Mouse (Mus musculus): ENCODE results near the gene Ctsll3. TPM values are rescaled to one million over a fixed set of nuclear protein-coding genes. Genes with fewer than 3 reads are reported as not detected.

The Ctsll3 gene
- polyA plus RNA-seq, 1 experiment from 2014 or later, result not detected

Other genes starting within 250 kb of the Ctsll3 start
- 15.1 and 17.9 TPM in 2 replicates for gene Dapk1, start 200.9 kb downstream of the Ctsll3 start, polyA plus RNA-seq (2014; fragmentation: Nextera tagmentation; extraction: Ambion mirVana)
- not detected in 2 replicates for gene BC051665, start 16.5 kb downstream of the Ctsll3 start, polyA plus RNA-seq (2014; fragmentation: Nextera tagmentation; extraction: Ambion mirVana)
- gene 4930486L24Rik, start 61.6 kb upstream of the Ctsll3 start, polyA plus RNA-seq (2014; fragmentation: Nextera tagmentation; extraction: Ambion mirVana), result not detected in 2 replicates
- 0.17 and 0.26 TPM in 2 replicates for gene Gm49392, start 94.0 kb upstream of the Ctsll3 start, polyA plus RNA-seq (2014; fragmentation: Nextera tagmentation; extraction: Ambion mirVana)
- 2.1 and 2.3 TPM in 2 replicates for gene Ctla2b, start 94.6 kb upstream of the Ctsll3 start, polyA plus RNA-seq (2014; fragmentation: Nextera tagmentation; extraction: Ambion mirVana)
- gene Tpbpb, start 102.0 kb upstream of the Ctsll3 start, polyA plus RNA-seq (2014; fragmentation: Nextera tagmentation; extraction: Ambion mirVana), result not detected in 2 replicates
- not detected in 2 replicates for gene Gm49393, start 132.7 kb upstream of the Ctsll3 start, polyA plus RNA-seq (2014; fragmentation: Nextera tagmentation; extraction: Ambion mirVana)
- gene Gm49391, start 133.7 kb upstream of the Ctsll3 start, polyA plus RNA-seq (2014; fragmentation: Nextera tagmentation; extraction: Ambion mirVana), result 1.2 and 2.1 TPM in 2 replicates
- 14.1 and 15.5 TPM in 2 replicates for gene Ctla2a, start 133.8 kb upstream of the Ctsll3 start, polyA plus RNA-seq (2014; fragmentation: Nextera tagmentation; extraction: Ambion mirVana)
- gene Tpbpa, start 139.1 kb upstream of the Ctsll3 start, polyA plus RNA-seq (2014; fragmentation: Nextera tagmentation; extraction: Ambion mirVana), result not detected in 2 replicates
- not detected in 2 replicates for gene Ctsj, start 203.1 kb upstream of the Ctsll3 start, polyA plus RNA-seq (2014; fragmentation: Nextera tagmentation; extraction: Ambion mirVana)
- gene Ctsq, start 237.8 kb upstream of the Ctsll3 start, polyA plus RNA-seq (2014; fragmentation: Nextera tagmentation; extraction: Ambion mirVana), result not detected in 2 replicates

All from embryonic facial prominence, embryonic 11.5 days (tissue).